Mouse (Mus musculus): ENCODE data around the gene Irx1.

Gene Irx1

GRCm38 (mm10) chr13:71963356-71964351 lies at the start of gene Irx1:
Gene Irx1, minus strand, starts transcription at chr13:71963723.
- no peak for DNase-seq (ENCODE audit: low read depth, low spot score)

- DNase-seq (ENCODE audit: low read depth, low spot score) = no peak
These were observed 16.6 kb upstream of the Irx1 start for GRCm38 (mm10) chr13:71979932-71980655.

DNA sequence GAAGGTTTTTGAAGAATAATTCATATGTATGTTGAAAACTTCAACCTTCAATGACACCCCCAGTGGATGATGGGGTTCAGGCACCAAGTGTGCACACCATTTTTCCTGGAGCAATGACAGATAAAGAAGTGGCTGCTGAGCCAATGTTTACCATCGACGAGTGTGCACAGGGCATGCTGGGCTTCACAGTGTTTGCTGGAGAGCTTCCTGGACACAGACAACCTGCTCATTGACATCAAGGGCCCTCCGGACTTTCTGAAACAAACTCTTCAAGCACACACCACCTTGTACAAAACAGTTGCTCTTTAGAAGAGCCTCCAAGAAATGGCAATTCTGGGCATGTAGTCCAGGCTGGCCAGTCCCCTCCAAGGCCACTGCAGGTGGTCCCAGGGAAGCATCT lies 12.2 kb upstream of the Irx1 start:
- no peak for DNase-seq (ENCODE audit: low read depth, low spot score)

- no peak for DNase-seq (ENCODE audit: low read depth, low spot score)
These were observed 4.8 kb upstream of the Irx1 start for GRCm38 (mm10) chr13:71968286-71968685.

- DNase-seq (ENCODE audit: low read depth, low spot score) = no peak
These were observed 4.1 kb upstream of the Irx1 start for GRCm38 (mm10) chr13:71967341-71968250.

DNA sequence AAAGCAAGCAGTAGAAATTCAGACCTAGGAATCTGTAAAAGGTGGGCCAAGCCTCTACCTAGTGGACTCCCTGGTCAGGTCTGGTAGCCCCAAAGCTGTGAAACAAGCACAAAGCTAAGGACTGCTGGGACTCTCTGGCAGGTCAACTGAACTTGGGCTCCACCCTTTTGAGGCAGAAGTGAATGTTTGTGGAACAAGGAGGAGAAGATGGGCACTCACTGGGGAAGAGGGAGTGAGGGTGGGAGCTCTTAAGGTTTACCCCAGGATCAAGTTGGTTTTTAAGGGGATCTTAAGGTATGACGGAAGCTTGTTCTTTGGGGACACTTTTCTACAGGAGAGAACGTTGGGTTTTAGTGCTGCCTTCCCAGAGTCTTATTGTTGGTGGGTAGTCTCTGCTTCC lies 3.1 kb upstream of the Irx1 start:
- DNase-seq (ENCODE audit: low read depth, low spot score) = no peak

- DNase-seq (ENCODE audit: low read depth, low spot score) = no peak
These were observed 843 bp upstream of the Irx1 start for GRCm38 (mm10) chr13:71964366-71964765.

DNA sequence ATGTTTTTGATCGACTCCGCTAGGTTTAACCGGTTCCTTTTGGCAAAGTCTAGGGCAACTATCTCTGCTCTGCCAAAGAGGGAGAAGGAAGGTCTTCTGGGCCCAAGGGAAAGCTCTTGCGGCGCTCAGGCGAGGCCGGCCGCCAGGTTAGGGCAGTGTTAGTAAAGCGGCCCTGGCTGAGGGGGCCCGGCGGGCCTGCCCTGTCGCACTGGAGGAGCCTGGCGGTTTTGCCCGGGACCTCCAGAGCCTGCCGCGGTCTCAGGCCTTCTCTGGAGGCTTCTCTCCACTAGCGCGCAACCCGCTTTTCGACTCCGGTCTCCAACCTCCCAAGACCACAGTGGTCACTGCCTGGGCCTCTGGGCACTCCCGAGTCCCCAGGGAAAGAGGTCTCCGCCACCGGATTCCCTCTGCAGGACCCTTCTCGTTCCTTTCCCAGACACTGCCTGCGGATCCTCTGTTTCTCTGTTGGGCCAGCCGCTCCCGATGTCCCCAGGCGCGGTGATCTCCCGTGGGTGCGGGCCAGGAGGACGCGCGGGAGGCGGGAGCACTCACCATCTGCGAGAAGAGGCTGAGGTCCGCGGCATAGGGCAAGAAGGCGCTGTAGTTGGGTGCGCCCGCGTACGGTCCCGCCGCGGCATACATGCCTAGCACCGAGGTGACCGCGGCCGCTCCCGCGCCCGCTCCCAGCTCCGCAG lies 715 bp downstream of the Irx1 start:
- no peak for DNase-seq (ENCODE audit: low read depth, low spot score)

GRCm38 (mm10) chr13:71961891-71962660 lies 1.4 kb downstream of the Irx1 start:
- no peak for DNase-seq (ENCODE audit: low read depth, low spot score)

GRCm38 (mm10) chr13:71960846-71961735 lies 2.4 kb downstream of the Irx1 start:
- no peak for DNase-seq (ENCODE audit: low read depth, low spot score)

- DNase-seq (ENCODE audit: low read depth, low spot score) = no peak
These were observed 3.2 kb downstream of the Irx1 start for GRCm38 (mm10) chr13:71960277-71960672.

- no peak for DNase-seq (ENCODE audit: low read depth, low spot score)
These were observed 3.9 kb downstream of the Irx1 start for GRCm38 (mm10) chr13:71959361-71960276.

- DNase-seq (ENCODE audit: low read depth, low spot score) = no peak
These were observed 4.9 kb downstream of the Irx1 start for GRCm38 (mm10) chr13:71958651-71959050.

GRCm38 (mm10) chr13:71957811-71958351 lies 5.6 kb downstream of the Irx1 start:
- DNase-seq (ENCODE audit: low read depth, low spot score) = no peak

- no peak for DNase-seq (ENCODE audit: low read depth, low spot score)
These were observed 6.4 kb downstream of the Irx1 start for GRCm38 (mm10) chr13:71957147-71957546.

GRCm38 (mm10) chr13:71956481-71956880 lies 7.0 kb downstream of the Irx1 start:
- no peak for DNase-seq (ENCODE audit: low read depth, low spot score)

- DNase-seq (ENCODE audit: low read depth, low spot score) = no peak
These were observed 11.6 kb downstream of the Irx1 start for GRCm38 (mm10) chr13:71951966-71952365.

DNA sequence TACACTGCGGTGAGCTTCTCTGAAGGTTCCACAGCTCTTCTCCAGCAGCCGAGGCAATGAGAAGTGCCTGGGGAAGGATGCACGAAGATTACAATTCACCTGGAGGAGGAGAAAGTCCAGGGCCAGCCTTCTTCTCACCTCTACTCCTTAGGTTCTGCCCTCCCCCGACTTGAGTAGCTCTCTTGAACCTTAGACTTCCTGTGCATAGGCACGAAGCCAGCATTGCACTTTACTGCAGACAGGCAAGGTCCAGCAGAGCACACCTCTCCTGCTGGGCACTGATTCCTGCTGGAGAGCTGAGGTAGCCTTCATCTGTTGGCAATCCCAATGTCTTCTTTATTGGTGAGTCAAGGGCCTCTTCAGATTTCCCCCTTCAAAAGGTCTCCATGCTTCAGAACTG lies 13.7 kb downstream of the Irx1 start:
- DNase-seq (ENCODE audit: low read depth, low spot score) = no peak

Data from CD4-positive, CD25-positive, alpha-beta regulatory T cell, adult 2 months (primary cell).